Mouse (Mus musculus) neural tube, embryonic 13.5 days (tissue): ENCODE measurements around the gene Snap47. TPM values are rescaled to one million over a fixed set of nuclear protein-coding genes. Genes with fewer than 3 reads are reported as not detected.

Experiments
- ATAC-seq: fragments of 200-750 bp; cut with Nextera tagmentation; 2 replicates; pipeline ENCODE4 v1.8.0; 2017; ENCODE audit warnings: low read depth, mild to moderate bottlenecking, moderate TSS enrichment, moderate library complexity
- H3K27ac ChIP-seq: fragments of 300-500 bp; sonication (generic); replicated peaks from 2 replicates; pipeline ENCODE4 v1.5.1; 2015; ENCODE audit warnings: moderate library complexity, mild to moderate bottlenecking, inconsistent platforms
- H3K27me3 ChIP-seq: fragments of 300-500 bp; sonication (generic); 2 replicates; pipeline ENCODE4 v1.6.1; 2015; ENCODE audit warnings: mild to moderate bottlenecking, inconsistent platforms
- H3K36me3 ChIP-seq: fragments of 300-500 bp; sonication (generic); 2 replicates; pipeline ENCODE4 v1.6.1; 2015; ENCODE audit warnings: mild to moderate bottlenecking, inconsistent platforms
- H3K4me1 ChIP-seq: fragments of 300-500 bp; sonication (generic); replicated peaks from 2 replicates; pipeline ENCODE4 v1.6.1; 2015; ENCODE audit warnings: inconsistent platforms
- H3K4me2 ChIP-seq: fragments of 300-500 bp; sonication (generic); 2 replicates; pipeline ENCODE4 v1.6.1; 2015; ENCODE audit warnings: inconsistent platforms, mild to moderate bottlenecking, moderate library complexity
- H3K4me3 ChIP-seq: fragments of 300-500 bp; sonication (generic); 2 replicates; pipeline ENCODE4 v1.5.1; 2015; ENCODE audit warnings: mild to moderate bottlenecking, inconsistent platforms
- H3K9ac ChIP-seq: fragments of 300-500 bp; sonication (generic); 2 replicates; pipeline ENCODE4 v1.6.1; 2015; ENCODE audit warnings: moderate library complexity, mild to moderate bottlenecking, inconsistent platforms
- H3K9me3 ChIP-seq: fragments of 300-500 bp; sonication (generic); 2 replicates; pipeline ENCODE4 v1.6.1; 2016; ENCODE audit warnings: inconsistent platforms
- WGBS: fragments of 180-500 bp; shearing (Covaris S2); methylation state at CpG from one replicate; pipeline ENCODE4 v1.1.7; 2015; 5-methylcytosine and 5-hydroxymethylcytosine counted together
- polyA plus RNA-seq: library from polyadenylated mRNA; unstranded; fragments of >200 nt; fragmentation: Nextera tagmentation; extraction: Ambion mirVana; gene quantifications from 2 replicates; pipeline ENCODE4 v1.2.1, GENCODE M21; 2015

Snap47 gene
- polyA plus RNA-seq, 1 experiment from 2014 or later = 491 TPM

GRCm38 (mm10) chr11:59364007-59364406, 87.0 kb downstream of the Snap47 start:
- no peaks in the 10 kb centered on the region for H3K9me3 ChIP-seq
- H3K27me3 ChIP-seq = no peaks in the 10 kb centered on the region
- 0 out of 2 replicates have a peak overlapping the region, but pooled peaks have one; percentile 22 for H3K9ac ChIP-seq
- peaks cover 26% of the 10 kb centered on the region for H3K4me1 ChIP-seq
- ATAC-seq = no peak
- H3K36me3 ChIP-seq = no peaks in the 10 kb centered on the region
- no peak overlapping the region for H3K4me3 ChIP-seq
- H3K4me2 ChIP-seq = no peak overlapping the region
- H3K27ac ChIP-seq = no peak overlapping the region
- 88% methylated on average over 9 of the region's 9 CpGs for WGBS

DNA sequence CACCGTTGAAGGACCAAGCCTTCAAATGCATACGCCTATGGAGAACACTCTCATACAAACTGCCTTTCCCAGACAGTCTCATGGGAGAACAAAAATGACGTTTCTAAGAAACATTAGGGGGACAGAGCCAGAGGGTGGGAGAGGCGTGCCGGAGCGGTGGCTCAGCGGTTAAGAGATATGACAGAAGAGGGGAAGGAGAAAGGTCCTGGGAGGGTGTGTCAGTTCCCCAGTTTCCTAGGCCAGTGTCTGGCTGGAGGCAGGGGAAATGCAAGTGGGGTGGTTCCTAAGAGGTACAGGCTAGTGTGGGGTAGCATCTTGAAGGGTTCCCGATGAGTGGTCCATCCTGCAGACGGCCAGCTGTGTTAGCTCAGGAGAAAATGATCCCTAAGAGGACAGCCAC, 89.7 kb downstream of the Snap47 start:
- no peaks in the 10 kb centered on the region for H3K9me3 ChIP-seq
- ATAC-seq = no peak
- no peaks in the 10 kb centered on the region for H3K27me3 ChIP-seq
- peaks cover 30% of the 10 kb centered on the region for H3K4me1 ChIP-seq
- no peak overlapping the region for H3K4me3 ChIP-seq
- WGBS = 88% methylated on average over 9 of the region's 9 CpGs
- H3K4me2 ChIP-seq = no peak overlapping the region
- no peaks in the 10 kb centered on the region for H3K36me3 ChIP-seq
- H3K9ac ChIP-seq = no peak overlapping the region
- H3K27ac ChIP-seq = no peak overlapping the region

Other genes starting within 250 kb of the Snap47 start
- 89.9 and 95.6 TPM in 2 replicates for gene Mrpl55, start 248.7 kb downstream of the Snap47 start, polyA plus RNA-seq
- 26.3 and 28.8 TPM in 2 replicates for gene 2310033P09Rik, start 242.9 kb downstream of the Snap47 start, polyA plus RNA-seq
- gene Arf1, start 222.9 kb downstream of the Snap47 start, polyA plus RNA-seq = 642 and 663 TPM in 2 replicates
- 1.2 and 1.7 TPM in 2 replicates for gene Wnt3a, start 160.4 kb downstream of the Snap47 start, polyA plus RNA-seq
- gene Wnt9a, start 144.3 kb downstream of the Snap47 start, polyA plus RNA-seq = 3.6 and 3.8 TPM in 2 replicates
- not detected in 2 replicates for gene Prss38, start 75.5 kb downstream of the Snap47 start, polyA plus RNA-seq
- 15.0 and 15.2 TPM in 2 replicates for gene Jmjd4, start 1.1 kb downstream of the Snap47 start, polyA plus RNA-seq
- gene Zfp867, start 21.3 kb upstream of the Snap47 start, polyA plus RNA-seq = 12.2 TPM in 2 replicates
- 13.6 and 14.1 TPM in 2 replicates for gene Zkscan17, start 75.6 kb upstream of the Snap47 start, polyA plus RNA-seq
- gene Nlrp3, start 90.4 kb upstream of the Snap47 start, polyA plus RNA-seq = 0.04 TPM in 1 of 2 replicates, not detected in the other
- not detected in 2 replicates for gene Olfr222, start 125.0 kb upstream of the Snap47 start, polyA plus RNA-seq
- not detected in 2 replicates for gene Olfr223, start 142.1 kb upstream of the Snap47 start, polyA plus RNA-seq
- gene Mprip, start 210.1 kb upstream of the Snap47 start, polyA plus RNA-seq = 58.2 and 73.5 TPM in 2 replicates